Mouse (Mus musculus): ENCODE results near the gene Casp9.

DNA sequence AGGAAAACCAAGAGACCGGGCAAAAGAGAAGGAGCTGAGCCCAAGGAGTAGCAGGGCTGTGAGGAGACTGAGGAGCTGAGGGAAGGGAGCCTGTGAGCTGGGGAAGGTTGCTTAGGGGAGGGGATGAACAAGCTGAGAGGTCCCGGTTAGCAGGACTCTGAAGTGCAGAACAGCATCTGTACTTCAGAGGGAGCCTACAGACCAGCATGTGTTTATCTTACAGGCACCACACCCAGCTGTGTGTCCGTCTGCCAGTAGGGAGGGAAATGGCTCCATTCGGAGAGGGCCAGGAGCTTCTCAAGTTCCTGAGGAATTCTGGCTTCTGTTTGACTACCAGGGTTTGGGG, 41.4 kb upstream of the Casp9 start:
- TF ChIP-seq CTCF (conservative IDR thresholded peaks at IDR 0.05; ENCODE audit: low read length) (no peak), NANOG (IDR thresholded peaks at IDR 0.05; ENCODE audit: borderline replicate concordance, low read length) (no peak), POU5F1 (IDR thresholded peaks at IDR 0.05; ENCODE audit: borderline replicate concordance, low read length) (no peak)
